Mouse (Mus musculus): Measurements from ENCODE around the gene Nox1. TPM values are rescaled to one million over a fixed set of nuclear protein-coding genes. Genes with fewer than 3 reads are reported as not detected.
"Not testable (repeated sequence)": the region's sequence is repeated elsewhere in the genome, so short reads cannot be mapped to it uniquely, and the experiment has no call there.

Nox1 gene
- not detected for total RNA-seq (2021)
- long read RNA-seq, experiment 1: 0 reads
- long read RNA-seq, experiment 2: 0 reads

DNA sequence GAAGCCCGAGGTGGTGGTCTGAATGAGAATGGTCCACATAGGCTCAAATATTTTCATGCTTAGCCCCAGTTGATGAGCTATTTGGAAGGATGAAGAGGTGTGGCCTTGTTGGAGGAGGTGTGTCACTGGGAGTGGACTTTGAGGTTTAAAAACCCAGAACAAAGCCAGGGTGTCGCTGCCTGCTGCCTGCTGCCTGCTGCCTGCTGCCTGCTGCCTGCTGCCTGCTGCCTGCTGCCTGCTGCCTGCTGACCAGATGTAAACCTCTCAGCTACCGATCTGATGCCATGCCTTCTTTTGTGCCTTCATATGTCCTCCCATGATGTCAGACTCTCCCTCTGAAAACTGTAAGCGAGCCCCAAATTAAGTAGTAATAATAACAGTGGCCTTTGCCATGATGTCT is at the start of gene Nox1:
Gene Nox1 (minus strand): TSS at position 101 of the 400 bp plus-strand sequence.
- no peak for DNase-seq (ENCODE audit: low spot score in 2 of 2)

DNA sequence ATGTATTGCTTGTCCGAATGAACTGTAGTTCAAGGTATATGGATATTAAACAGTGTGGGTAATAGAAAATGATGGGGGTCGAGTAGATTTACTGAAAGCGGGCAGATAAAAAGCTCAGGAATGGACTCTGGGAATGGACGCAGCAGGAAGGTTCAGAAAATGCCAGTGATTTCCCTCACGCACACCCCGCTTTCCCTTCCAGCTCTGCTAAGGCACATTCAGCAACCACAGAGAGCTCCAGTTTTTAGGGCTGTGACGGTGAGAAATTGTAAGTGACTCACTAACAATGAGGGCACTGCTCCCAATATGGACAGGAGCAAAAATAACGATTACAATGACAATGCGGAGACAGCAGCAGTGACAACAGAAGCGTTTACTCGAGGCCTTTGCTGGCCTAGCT is 40.4 kb upstream of the Nox1 start:
- no peak for DNase-seq (ENCODE audit: low spot score in 2 of 2)

DNA sequence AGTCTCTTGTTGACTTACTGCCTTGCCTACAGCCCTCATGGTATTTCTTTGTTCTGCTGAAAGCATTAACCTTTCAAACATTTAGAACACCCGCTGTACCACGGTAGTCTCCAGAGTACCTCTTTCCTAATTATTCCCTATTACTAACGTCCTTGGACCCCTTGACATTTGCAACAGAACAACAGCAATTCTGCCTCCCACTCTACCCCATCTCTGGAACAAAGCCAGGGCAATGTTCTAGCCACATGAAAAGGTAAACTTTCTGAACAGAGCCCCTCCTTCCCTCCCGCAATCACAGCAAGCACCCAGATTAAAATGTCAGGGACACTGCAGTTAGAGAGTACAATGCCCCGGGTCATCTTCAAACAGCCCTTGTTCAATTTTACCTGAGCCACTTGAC is 39.4 kb upstream of the Nox1 start:
- DNase-seq (ENCODE audit: low spot score in 2 of 2): no peak

DNA sequence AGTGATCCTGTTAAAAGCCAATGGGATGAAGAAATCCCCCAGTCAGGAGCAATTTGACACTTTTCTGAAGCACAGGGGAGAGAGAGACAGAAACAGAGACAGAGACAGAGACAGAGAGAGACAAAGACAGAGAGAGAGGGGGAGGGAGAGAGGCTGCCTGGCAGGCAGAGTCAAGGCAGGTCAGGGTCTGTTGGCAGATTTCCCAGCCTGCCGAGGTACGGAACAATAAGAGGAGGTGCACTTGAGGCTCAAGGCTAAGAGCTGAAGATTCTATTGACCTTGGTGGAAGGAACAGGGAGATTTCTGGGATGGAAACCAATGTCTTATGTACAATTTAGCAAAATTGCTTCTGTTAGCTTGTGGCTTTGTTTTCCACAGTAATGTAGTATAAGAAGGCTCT is 26.4 kb upstream of the Nox1 start:
- no peak for DNase-seq (ENCODE audit: low spot score in 2 of 2)

DNA sequence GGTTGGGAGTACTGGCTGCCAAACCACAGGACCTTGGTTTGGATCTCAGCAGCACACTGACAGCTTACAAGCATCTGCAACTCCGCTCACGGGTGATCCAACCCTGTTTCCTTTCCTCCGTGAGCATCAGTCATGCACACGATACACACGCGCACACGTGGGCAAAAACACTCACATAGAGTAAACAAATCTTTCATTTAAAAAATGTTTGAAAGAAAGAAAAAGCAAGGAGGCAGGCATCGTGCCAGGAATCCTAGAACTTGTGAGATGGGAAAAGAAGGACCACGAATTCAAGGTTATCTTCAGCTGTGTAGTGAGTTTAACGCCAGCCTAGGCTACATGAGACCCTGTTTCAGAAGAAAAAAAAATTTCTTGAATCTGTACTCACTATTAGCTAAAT is 24.2 kb upstream of the Nox1 start:
- no peak for DNase-seq (ENCODE audit: low spot score in 2 of 2)

DNA sequence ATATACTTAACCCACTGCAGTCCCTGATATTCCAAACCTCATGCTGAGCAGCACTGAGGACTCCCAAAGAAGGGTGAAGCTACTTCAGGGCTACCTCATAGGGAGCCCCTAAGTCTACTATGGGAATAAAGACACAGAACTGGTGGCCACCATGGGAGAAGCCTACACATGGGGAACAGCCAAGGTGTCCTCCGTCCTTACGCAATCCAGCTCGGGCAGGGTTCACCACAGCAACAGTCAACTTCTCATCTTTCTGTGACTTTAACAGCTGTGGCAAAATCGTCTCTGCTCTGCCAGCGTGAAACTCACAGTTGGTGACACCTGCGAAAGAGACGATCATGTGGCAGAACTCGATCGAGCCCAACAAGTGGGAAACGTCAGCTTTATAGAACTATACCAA is 16.5 kb upstream of the Nox1 start:
- DNase-seq (ENCODE audit: low spot score in 2 of 2): no peak

DNA sequence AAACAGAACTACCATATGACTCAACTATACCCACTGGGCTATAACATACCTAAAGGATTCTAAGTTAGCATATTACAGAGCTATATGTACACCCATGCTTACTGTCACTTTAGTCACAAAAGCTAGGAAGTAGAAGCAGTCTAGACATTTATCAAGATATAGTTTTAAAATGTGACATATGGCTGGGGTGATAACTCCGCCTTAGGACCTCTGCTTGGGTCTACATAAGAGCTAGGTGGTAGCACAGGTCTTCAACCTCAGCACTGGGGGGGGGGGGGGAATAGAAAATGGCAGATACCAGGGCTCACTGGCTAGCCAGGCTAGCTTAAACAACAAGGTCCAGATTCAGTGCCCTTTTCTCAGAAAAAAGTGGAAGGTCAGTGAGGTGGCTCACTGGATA is 11.3 kb upstream of the Nox1 start:
- no peak for DNase-seq (ENCODE audit: low spot score in 2 of 2)

DNA sequence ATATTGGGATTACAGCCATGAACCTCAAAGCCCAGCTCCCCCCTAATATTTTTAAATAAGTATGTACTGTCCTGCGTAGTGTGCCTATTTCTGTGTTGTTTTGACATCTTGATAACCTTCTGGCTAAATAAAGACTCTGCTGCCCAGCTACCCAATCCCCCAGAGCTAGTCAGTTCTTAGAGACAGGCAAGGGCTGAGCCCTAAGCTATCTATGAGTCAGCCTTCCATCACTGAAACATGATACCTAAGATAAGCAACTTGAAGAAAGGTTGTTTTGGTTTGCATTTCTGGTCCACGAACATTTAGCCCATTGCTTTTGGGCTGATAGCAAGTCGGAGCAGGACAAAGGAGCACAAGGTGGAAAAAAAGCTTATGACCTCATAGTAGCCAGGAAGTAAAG is 1.1 kb downstream of the Nox1 start:
- DNase-seq (ENCODE audit: low spot score in 2 of 2): no peak

DNA sequence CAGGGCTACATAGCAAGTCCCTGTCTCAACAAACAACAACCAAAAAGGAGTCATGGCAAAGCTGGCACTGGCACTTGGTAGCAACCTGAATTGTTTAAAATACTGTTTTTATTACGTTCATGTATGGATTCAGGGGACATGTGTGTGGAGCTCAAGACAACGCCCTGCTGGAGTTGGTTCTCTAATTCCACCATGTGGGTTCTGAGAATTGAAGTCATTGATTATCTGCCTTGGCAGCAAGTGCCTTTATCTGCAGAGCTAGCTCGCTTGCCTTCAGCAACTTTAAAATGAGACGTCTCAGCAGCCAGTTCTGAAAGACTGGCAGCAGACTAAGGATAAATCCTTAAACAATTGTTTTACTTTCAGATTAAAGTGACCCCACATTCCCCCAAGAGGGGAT is 3.6 kb downstream of the Nox1 start:
- DNase-seq (ENCODE audit: low spot score in 2 of 2): no peak

DNA sequence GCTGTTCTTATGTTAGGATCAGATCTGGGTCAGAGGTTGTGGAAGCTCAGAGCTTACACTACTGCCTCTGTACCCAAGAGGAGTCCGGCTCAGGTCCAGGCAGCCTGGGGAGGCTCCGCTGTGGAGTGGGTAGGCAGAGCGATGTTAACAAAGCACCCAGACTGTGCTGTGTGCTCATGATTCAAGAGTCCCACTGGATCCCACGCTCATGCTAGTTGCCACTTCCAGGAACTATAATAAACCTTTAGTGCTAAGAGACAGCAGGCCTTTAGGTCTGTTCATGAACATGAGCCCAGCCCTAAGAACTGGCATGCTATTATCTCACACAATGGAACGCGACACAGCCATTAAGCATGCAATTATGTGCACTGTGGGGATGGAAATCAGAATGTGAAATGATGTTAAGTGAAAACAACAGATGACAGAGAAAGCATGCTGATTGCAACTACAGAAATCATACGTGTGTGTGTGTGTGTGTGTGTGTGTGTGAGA is 10.6 kb downstream of the Nox1 start:
- peak; percentile 6 to 27 for DNase-seq (ENCODE audit: low spot score in 2 of 2)

DNA sequence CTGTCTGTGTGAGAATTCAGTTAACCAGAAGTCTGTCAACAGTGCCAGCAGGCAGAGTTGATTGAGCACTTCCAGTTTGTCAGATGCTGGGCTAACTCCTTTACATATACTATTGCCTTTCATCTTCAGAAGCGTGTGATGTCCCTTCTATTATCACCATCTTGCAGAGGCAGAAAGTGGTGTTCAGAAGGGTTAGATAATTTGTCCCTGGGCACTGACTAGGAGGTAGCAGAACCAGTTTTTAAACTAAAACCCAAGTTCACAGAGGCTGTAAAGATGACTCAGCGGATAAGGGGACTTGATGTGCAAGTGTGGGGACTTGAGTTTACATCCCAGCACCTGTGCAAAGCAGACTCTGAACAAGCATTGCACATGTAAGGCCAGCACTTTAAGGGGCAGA is 13.3 kb downstream of the Nox1 start:
- no peak for DNase-seq (ENCODE audit: low spot score in 2 of 2)

DNA sequence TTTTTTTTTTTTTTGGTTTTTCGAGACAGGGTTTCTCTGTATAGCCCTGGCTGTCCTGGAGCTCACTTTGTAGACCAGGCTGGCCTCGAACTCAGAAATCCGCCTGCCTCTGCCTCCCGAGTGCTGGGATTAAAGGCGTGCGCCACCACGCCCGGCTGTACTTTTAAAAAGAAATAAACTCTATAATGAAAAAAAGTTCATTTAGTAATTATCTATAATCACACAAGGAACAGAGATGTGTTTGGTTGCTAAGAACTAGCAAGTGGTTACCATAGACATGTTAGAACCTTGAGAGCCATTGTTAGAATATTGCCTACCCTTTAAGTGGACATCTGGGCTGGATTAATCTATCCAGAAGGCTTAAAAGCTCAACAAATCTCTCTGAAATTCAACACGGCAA is 34.6 kb downstream of the Nox1 start, which contains the start of gene Arl13a:
Gene Arl13a (plus strand): TSS at position 301 of the 400 bp plus-strand sequence.
- not testable (repeated sequence) for DNase-seq (ENCODE audit: low spot score in 2 of 2)

DNA sequence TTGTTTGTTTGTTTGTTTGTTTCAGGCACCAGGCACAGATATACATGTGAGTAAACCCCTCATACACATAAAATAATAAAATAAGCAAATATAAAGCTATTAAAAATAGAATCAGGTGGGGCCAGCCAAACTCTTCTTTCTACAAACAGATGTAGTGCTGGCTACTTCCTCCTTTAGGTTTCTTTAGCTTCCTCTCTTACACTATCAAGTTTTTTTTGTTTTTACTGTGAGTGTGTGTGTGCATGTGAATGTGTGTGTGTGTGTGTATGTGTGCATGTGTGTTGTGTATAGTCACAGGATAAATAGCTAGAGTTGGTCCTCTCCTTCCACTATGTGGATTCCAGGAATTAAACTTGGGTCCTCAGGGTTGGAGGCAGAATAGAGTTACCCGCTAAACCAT is 47.1 kb downstream of the Nox1 start:
- no peak for DNase-seq (ENCODE audit: low spot score in 2 of 2)

DNA sequence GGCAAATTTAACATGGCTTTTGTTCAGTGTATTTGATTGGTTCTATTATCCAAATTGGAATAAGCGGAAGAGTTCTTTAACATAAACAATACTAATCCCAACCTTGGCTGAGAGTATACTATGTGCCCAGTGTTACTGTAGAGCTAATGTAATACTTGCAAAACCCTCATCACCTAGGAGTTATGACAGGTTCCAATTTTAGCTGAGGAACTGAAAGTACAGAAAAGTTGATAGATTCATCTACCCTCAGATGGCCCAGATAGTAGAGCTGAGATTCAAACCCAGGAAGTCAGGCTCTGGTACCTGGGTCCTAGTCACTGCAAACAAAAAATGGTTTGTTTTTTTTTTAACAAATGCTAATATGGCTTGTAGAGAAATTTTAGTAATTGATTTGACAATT is 51.2 kb downstream of the Nox1 start:
- no peak for DNase-seq (ENCODE audit: low spot score in 2 of 2)

DNA sequence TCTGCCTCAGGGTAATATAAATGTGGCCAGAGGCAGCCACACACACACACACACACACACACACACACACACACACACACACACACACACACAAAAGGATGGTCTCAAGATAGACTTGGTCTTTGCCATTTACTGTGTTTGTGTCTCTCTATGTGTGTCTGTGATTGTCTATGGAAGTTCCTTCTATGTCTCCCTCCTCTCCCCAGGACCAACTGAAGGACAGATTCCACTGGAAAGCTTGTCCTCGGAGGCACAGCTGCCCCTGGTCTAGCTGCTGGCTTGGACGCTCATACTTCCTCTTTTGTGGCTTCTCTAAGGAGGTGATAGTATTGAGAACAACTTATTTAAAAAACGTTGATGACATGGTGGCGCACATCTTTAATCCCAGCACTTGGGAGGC is 58.3 kb downstream of the Nox1 start:
- DNase-seq (ENCODE audit: low spot score in 2 of 2): no peak

DNA sequence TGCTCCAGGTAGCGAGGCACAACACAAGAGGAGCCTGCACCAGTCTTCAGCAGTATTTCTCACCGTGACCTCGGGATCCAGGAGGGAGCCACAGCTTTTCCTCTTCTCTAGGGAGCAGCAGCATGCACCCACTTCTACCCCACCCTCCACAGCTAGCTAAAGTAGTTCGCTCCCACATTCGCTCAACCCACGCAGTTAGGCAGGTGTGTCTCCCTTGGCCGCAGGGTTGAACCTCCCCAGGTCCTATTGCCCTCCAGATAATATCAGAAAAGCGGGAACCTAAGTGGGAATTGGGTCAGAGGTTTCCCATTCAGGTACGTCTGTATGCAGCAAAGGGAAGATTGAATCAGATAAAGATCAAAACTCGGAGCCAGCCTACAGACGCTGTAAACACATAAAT is 58.9 kb downstream of the Nox1 start:
- peak in 1 of 2 experiments; percentile 11 for DNase-seq (ENCODE audit: low spot score in 2 of 2)

DNA sequence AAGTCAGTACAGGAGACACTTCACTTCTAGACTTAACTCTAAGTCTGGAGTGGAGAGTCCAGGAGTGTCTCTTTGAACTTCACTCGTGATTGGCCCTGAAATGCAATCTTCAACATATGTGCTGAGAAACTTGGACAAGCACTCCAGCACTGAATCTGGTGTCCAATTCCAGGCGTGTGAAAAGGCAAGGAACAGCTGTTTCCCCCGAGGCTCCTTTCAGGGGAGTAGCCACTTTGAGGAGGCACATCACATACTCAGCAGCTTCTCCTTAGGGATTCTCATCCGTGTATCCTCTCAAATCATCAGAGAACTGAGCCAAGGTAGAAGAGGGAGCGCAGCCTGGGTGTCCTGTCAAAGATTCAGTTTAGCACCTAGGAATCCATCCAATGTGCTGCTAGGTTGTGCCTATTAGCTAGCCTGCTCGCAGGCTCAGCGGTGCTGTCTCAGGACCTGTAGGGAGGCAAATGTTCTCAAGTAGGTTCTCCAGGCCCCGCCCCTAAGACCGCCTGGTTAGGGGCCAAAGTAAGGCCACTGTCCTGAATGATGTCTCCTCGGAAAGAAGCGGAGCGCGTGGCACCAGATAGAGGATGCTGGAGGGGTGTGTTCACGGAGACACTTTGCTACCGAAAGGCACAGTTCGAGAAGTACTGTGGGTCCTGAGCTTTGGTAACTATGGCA is 59.6 kb downstream of the Nox1 start, which contains the start of gene Xkrx:
Gene Xkrx (minus strand): TSS at position 34 of the 678 bp plus-strand sequence.
- DNase-seq (ENCODE audit: low spot score in 2 of 2): no peak

DNA sequence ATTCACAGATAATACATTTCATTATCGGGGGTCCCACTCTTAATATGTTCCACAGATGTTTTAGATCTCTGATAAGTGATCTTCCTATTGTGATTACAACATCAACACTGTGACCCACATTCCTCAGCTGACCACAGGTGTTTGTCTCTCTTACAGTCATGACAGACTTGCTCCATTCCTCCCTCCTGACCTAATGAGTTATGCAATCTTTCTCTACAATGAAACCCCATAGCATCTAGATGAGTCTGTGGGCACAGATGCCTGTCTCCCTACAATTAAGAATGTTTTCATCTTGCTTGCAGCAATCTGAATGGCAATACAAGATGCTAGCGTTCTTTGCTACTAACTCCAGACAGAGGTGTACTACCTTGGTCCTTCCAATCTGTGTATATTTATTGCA is 61.3 kb downstream of the Nox1 start:
- DNase-seq (ENCODE audit: low spot score in 2 of 2): no peak

DNA sequence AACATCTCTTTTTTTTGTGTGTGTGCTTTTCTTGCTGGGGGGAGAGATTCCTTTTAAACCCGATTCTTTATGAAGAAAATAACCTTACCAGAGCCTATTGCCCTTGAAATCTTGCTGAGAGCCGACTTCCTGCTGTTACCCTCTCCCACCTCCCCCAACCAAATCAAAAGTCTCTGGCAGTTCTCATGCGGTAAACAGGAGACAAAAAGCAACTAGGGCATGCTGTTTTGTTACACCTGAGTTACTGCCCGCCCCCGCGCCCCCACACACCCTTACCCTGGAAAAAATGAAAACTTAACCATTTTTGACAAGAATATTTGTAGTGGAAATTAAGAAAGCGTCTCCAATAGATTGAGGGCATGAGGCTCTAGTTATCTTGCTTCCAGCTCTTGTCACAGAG is 63.6 kb downstream of the Nox1 start:
- no peak for DNase-seq (ENCODE audit: low spot score in 2 of 2)

DNA sequence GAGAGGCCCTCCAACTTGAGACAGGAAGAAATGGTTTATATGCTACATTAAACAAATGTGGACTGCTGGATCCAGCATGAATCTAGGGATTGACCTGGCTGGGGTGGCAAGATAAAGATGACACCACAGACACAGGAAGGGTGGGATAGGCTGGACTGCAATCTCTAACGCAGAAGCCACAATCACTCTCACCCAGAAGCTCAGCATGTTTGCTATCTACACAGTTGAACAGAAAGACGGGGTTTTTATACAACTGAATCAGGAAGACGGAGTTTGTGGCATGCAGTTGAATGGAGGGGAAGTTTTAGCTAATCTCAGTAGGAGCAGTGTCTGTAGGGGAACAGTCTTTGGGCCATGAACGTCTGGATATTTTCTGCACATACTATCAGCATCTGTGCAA is 79.8 kb downstream of the Nox1 start:
- DNase-seq (ENCODE audit: low spot score in 2 of 2): no peak

DNA sequence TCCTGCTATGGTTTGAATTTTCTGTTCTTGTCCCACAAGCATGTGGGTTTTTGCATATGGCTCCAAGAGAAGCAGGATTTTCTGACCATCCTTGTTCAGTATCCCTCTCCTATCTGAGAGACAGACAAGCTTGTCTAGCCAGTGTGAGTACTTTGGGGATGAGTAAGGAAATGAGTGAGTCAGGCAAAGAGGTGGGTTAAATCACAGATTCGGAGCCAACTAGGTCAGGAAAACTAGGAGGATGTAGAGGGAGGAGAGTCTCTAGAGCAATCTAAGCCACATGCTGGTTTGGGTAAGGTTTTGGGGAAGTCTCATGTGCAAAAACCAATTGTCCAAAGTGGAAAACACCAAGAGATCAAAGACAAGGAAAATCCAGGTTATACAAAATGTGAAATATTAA is 80.2 kb downstream of the Nox1 start:
- no peak for DNase-seq (ENCODE audit: low spot score in 2 of 2)

DNA sequence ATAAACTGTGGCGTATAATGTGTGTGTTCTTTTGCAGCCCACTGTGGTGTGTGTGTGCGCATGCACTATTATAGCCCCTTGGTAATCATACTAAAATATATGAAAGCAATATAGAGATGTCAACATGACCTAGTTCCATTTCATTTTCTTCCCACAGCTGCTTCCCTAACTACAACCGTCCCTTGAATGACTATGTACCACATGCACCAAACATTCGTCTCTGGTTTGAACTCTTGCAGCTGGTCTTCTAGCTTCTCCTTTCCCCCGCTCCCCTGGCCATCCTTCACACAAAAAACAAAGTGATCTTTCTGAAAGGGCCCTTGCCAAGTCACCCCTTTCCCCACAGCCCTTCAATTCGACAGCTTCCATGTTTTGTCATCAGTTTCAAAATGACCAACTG is 81.7 kb downstream of the Nox1 start:
- no peak for DNase-seq (ENCODE audit: low spot score in 2 of 2)

DNA sequence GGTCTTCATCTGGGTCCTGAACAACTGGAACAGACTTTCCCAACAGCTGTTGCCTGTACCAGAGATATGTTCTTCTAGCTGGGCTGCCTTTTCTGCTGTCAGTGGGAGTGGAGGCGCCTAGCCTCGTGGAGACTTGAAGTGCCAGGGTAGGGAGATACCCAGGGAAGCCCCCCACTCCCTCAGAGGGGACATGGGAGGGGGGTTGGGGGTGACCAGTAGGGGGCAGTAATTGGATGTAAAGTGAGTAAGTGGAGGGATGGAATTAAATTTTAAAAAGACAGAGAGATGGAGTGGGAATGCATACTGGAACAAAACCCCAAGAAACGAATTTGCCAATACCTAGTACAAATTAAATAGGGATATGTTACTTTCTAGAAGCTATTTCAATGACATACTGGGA is 87.9 kb downstream of the Nox1 start:
- no peak for DNase-seq (ENCODE audit: low spot score in 2 of 2)
